Mouse (Mus musculus) kidney, postnatal 10 days (tissue): ENCODE measurements around the gene Pmepa1.

Source experiments
- DNase-seq: peaks from one replicate; pipeline ENCODE4 v3.0.0; 2021; ENCODE audit warnings: mixed read lengths

Gene Pmepa1

GRCm38 (mm10) chr2:173276409-173276808, at the start of gene Pmepa1:
Pmepa1 (minus strand) TSS chr2:173276533.
- DNase-seq, result peak; percentile 97

- DNase-seq, result no peak
Measured at GRCm38 (mm10) chr2:173321754-173322153, 45.4 kb upstream of the Pmepa1 start.

GRCm38 (mm10) chr2:173321194-173321593, 44.9 kb upstream of the Pmepa1 start:
- DNase-seq, result no peak

GRCm38 (mm10) chr2:173314291-173314690, 38.0 kb upstream of the Pmepa1 start:
- DNase-seq, result no peak

GRCm38 (mm10) chr2:173308486-173308885, 32.2 kb upstream of the Pmepa1 start:
- no peak for DNase-seq

- peak; percentile 22 for DNase-seq
Measured at GRCm38 (mm10) chr2:173307984-173308383, 31.7 kb upstream of the Pmepa1 start.

- peak; percentile 77 for DNase-seq
Measured at GRCm38 (mm10) chr2:173307561-173307960, 31.2 kb upstream of the Pmepa1 start.

GRCm38 (mm10) chr2:173306734-173307525, 30.6 kb upstream of the Pmepa1 start:
- peak; percentile 88 for DNase-seq

- DNase-seq, result no peak
Measured at GRCm38 (mm10) chr2:173305011-173305410, 28.7 kb upstream of the Pmepa1 start.

- DNase-seq, result peak; percentile 52
Measured at GRCm38 (mm10) chr2:173300663-173301630, 24.6 kb upstream of the Pmepa1 start.

GRCm38 (mm10) chr2:173296408-173296807, 20.1 kb upstream of the Pmepa1 start:
- DNase-seq, result no peak

- DNase-seq, result no peak
Measured at GRCm38 (mm10) chr2:173293042-173293441, 16.7 kb upstream of the Pmepa1 start.

GRCm38 (mm10) chr2:173292551-173292950, 16.2 kb upstream of the Pmepa1 start:
- no peak for DNase-seq

GRCm38 (mm10) chr2:173290981-173291380, 14.6 kb upstream of the Pmepa1 start:
- no peak for DNase-seq

GRCm38 (mm10) chr2:173289928-173290327, 13.6 kb upstream of the Pmepa1 start:
- peak; percentile 59 for DNase-seq

GRCm38 (mm10) chr2:173285816-173286538, 9.6 kb upstream of the Pmepa1 start:
- no peak for DNase-seq

- DNase-seq, result no peak
Measured at GRCm38 (mm10) chr2:173284771-173285170, 8.4 kb upstream of the Pmepa1 start.

- DNase-seq, result no peak
Measured at GRCm38 (mm10) chr2:173282191-173282590, 5.9 kb upstream of the Pmepa1 start.

- peak; percentile 55 for DNase-seq
Measured at GRCm38 (mm10) chr2:173281021-173281937, 4.9 kb upstream of the Pmepa1 start.

GRCm38 (mm10) chr2:173278846-173279580, 2.7 kb upstream of the Pmepa1 start:
- no peak for DNase-seq

- peak; percentile 81 for DNase-seq
Measured at GRCm38 (mm10) chr2:173276859-173277258, 526 bp upstream of the Pmepa1 start.
